Mouse (Mus musculus) thymus, adult 2 months (tissue): Measurements from ENCODE around the gene Tmem151a.

ENCODE experiments used
- CTCF ChIP-seq: fragments of 200-500 bp; IDR thresholded peaks from 2 replicates; pipeline ENCODE4 v1.5.1; 2012; ENCODE audit warnings: mild to moderate bottlenecking, control low read depth, low read length, moderate library complexity, borderline replicate concordance; ENCODE audit not compliant: control insufficient read depth, poor library complexity, insufficient read depth; ENCODE audit errors: extremely low read depth
- POLR2A ChIP-seq: fragments of 200-500 bp; IDR thresholded peaks from 2 replicates; pipeline ENCODE4 v1.6.1; 2012; ENCODE audit warnings: mild to moderate bottlenecking, low read length, control low read depth, moderate library complexity; ENCODE audit not compliant: control insufficient read depth, poor library complexity, insufficient read depth; ENCODE audit errors: extremely low read depth

GRCm38 (mm10) chr19:5122492-5122891 is 37.2 kb upstream of the Tmem151a start:
- TF ChIP-seq CTCF (no peak), POLR2A (no peak)
